Mouse (Mus musculus) lung, postnatal 14 days (tissue): ENCODE data around the gene Cd247.
A peak's percentile ranks its signal among the peaks of the same experiment; 100 is the strongest.
"Not testable (repeated sequence)": the region's sequence is repeated elsewhere in the genome, so short reads cannot be mapped to it uniquely, and the experiment has no call there.

Source experiments
- DNase-seq: peaks from one replicate; pipeline ENCODE4 v3.0.0; 2021

Gene Cd247

DNA sequence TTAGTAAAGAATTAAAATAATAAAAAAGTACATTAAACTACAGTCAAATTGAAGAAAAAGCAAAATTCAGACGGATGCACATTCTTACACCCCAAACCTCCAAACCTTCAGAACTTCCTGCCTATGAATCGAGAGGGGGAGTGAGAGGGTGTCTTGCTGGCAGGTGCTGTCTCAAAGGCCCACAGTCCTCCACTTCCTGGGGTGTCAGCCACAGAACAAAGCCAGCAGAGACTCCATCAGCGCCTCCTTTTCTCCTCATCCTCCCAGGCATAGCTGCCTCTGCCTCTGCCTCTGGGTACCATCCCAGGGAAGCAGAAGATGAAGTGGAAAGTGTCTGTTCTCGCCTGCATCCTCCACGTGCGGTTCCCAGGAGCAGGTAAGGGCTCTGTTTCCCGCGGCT lies at the start of gene Cd247:
Gene Cd247, plus strand, starts transcription at position 171 of the 400 bp plus-strand sequence.
- DNase-seq: no peak

DNA sequence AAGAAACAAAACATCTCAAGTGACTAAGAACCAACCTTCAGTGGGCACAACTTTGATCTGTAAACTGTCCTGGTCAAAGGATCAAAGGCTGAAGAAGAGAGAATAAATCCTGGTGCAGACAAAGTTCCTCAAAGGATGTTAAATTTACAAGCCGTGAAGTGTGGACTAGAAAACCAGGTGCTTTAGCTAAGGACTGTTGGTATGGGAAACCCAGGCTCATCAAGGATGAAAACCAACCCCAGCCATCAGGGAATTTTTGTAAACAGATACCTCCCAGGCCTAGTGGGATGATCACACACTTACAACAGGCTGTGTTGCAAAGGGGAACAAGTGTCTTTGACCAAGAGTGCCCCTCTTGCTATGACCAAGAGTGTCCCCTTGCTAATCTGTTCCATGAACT lies 49.5 kb upstream of the Cd247 start:
- no peak for DNase-seq

DNA sequence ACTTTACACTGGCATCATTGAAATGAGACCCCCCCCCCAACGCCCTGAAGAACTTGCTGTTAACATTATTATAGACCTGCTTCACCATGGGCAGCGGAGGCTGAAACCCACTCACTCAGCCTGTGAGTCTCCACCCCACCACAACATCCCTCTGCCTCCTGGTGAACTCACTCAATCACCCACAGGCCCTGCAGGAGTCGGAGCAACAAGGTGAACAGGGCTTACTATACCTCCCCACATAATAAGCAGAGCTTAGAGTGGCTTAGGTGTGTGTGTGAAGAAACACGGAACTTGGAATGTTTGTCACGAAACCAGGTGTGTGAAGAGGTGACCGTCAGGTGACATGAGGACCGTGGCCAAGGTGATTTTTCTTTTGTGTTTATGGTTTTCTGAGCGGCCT lies 46.5 kb upstream of the Cd247 start:
- no peak for DNase-seq

DNA sequence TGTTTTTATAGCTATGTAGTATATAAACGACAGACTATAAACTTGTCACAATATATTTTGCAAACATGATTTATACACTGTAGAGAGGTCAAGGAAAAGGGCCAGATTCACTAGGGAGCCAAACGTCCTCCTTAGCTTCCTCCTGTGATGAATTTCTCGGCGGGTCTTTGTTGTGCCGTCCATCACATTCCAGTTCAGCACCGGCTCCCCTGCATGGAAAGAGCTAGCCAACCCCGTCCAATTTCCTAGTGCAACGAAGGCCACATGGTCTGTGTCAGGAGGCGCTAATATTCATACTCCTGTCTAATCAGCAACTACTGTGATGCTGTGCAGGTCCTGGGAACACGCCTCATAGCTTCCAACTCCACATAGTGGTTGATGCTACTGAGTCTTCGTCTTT lies 40.4 kb upstream of the Cd247 start:
- no peak for DNase-seq

DNA sequence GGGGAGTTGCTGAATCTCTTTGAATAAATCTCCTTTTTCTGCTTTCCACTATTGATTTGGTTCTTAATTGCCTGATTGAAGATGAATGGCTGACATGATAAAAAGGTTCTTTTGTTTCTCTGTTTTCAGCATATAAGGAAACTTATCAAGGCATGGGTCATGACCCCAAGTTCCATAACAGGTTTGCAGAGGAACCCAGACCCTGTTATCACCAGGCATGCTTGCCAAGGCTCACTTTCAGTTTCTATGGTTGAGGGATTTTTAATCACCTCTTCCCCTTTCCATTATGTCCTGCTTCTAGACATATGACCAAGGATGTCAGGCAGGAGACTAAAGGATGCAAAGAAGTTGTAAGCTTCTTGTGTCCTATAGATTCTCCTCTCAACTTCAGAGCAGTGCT lies 37.3 kb upstream of the Cd247 start:
- no peak for DNase-seq

DNA sequence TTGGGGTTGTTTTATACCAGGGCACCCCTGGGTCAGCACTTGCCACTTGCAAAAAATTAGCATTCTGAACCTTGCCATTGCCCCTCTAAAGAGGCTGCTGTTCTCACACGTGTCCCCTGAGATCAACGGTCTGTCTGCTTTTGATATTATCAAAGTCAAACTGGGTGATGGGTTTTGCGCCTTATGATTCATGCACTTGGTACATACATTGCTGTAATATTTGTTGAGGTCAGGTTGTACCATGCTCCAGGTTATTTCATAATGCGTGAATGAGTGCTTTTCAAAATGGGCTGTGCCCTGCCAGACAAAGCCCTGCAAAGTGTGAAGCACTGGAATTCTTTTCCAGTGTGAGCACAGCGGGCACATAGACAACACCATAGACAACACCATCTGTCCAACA lies 36.6 kb upstream of the Cd247 start:
- DNase-seq: no peak

GRCm38 (mm10) chr1:165754205-165754604 lies 34.3 kb upstream of the Cd247 start:
- DNase-seq: no peak

DNA sequence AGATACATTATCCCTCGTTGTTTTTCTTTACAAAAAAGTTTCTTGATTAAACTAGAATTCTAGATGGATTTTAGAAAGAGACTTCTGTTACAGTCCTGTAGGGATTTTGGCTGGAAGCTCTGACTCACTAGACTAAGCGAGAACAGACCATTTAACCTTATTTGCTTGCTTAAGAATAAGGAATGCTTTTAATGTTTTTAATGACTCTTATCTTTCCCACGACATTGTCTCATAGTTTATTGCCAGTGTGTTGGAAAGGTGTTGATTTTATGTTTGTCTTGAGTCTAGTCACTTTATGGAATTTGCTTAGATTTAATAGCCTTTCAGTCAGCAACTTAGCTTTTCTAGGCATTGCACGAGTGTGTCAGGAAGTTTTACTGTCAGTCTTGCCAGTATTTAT lies 33.3 kb upstream of the Cd247 start:
- DNase-seq: no peak

GRCm38 (mm10) chr1:165761522-165762305 lies 26.8 kb upstream of the Cd247 start:
- DNase-seq: no peak

GRCm38 (mm10) chr1:165762498-165762897 lies 26.0 kb upstream of the Cd247 start:
- DNase-seq: not testable (repeated sequence)

DNA sequence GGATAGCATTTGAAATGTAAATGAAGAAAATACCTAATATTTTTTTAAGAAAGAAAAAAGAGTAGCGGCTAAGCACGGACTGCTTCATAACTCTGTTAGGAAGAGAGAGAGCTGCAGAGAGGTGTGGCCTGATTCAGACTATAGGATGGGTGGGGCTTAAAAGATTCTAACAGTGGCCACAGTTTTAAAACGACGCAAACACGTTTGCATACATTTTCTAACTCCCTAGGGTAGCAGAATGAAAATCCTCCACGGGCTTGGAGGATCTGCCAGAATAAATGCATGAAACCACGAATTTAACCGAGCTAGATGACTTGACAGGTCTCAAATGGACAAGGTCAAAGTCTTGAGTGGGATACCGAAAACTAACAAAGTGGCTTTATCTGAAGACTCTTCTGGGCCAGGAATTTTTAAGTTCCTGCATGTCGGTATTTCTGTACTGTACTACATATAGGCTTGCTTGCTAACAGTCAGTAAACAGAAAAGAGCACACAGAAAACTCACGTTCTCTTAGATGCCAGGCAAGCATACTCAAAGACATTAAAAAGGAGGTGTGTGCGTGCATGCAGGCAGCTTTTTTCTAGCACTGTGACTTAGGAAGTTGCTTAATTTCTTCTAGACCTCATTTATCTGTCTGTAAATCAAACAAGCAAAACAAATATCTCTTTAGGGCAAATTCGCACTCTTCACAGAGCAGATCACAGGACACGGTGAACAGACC lies 25.4 kb upstream of the Cd247 start:
- no peak for DNase-seq

- DNase-seq: peak; percentile 95
These were observed 24.7 kb upstream of the Cd247 start, which contains the start of gene Creg1 for GRCm38 (mm10) chr1:165763635-165764372. Gene Creg1, plus strand, starts transcription at chr1:165763746.

DNA sequence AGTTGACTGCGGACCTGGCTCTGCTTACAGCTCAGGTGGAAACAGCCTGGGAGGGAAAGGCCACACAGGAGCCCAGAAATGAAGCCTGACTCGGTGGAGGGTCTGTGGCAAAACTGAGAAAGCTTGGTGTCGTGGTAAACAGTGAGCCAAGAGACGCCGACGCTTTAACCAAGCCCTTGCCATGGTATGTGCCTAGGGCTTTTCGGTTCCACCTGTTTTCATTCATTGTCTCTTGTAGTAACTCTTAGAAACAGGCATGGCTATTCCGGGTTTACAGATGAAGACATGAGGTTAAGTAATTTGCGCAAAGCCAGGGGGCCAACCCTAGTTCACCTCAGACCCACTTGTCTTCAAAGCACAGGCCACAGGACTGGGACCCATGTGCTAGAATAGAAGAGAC lies 23.9 kb upstream of the Cd247 start:
- no peak for DNase-seq

GRCm38 (mm10) chr1:165765041-165765440 lies 23.4 kb upstream of the Cd247 start:
- no peak for DNase-seq

- no peak for DNase-seq
These were observed 22.7 kb upstream of the Cd247 start for GRCm38 (mm10) chr1:165765651-165766294.

DNA sequence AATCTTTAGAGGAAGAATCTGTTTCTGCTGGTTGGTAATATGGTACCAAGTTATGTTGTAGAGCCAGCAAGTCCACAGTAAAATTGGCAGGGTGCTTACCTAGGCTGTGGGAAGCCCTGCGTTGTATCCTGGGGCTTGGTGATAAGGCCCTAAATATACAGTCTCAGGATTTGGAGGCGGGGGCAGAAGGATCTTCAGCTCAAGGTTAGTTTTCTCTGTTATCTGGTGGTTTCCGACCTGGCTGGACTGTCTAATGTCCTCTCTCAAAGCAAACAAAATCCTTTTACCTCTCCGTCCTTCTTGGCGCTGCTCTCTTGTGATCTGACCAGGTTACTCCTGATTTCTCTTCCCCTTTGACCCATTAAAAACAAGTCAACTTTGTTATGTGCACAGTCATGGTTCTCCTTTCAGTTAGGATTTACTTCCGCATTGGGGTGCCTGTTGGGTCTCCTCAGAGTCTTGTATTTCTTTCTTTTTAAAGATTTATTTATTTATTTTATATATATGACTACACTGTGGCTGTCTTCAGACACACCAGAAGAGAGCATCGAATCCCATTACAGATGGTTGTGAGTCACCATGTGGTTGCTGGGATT lies 22.1 kb upstream of the Cd247 start:
- no peak for DNase-seq

DNA sequence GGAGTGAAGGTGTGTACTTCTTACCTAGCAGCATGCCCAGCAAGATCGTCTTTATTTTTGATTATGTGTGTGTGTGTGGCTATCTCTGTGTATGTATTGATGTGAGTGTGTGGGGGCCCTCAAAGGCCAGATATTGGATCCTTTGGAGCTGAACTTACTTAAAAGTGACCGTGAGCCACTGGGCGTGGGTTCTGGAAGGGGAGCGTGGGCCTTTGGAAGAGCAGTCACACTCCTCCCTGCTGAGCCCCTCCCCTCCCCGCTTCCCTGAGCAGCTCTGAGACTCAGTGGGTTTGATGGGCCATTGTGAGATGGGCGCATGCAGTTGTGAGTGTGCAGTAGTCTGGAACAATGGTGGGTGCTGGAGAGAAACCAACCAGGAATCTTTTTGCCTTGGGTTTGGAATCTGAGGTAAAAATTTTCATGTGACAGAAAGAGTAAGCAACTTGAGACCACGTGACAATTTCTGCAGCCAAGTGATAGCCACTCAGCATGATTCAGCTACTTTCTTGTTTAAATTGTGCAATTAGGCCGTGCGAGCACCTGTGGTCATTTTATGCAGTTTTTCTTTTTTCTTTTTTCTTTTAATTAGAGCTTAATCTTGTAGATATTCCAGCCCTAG lies 19.5 kb upstream of the Cd247 start:
- DNase-seq: peak; percentile 34

DNA sequence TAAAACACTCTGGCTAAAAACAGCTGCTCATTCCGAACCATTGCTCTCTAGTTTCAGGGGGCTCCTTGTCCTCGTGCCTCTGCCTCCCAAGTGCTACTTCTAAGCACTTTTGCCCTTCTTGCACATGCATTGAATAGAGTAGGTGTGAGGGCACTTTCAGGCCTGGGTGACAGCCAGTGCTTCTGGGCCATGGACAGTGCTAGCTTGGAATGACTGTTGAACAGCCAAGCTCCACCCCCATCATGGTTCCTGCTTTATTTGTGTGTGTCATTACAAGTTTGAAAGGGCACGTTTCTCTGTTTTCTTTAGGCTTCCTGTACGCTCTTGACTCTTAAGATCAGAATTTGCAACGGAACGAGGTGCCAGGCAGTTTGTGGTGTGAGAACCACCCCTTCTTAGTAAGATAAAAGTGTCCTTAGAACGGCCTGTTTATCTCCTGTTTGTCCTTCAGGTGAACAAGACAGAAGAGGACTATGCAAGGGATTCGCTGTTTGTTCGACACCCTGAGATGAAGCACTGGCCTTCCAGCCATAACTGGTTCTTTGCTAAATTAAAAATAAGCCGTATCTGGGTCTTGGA lies 18.2 kb upstream of the Cd247 start:
- no peak for DNase-seq

DNA sequence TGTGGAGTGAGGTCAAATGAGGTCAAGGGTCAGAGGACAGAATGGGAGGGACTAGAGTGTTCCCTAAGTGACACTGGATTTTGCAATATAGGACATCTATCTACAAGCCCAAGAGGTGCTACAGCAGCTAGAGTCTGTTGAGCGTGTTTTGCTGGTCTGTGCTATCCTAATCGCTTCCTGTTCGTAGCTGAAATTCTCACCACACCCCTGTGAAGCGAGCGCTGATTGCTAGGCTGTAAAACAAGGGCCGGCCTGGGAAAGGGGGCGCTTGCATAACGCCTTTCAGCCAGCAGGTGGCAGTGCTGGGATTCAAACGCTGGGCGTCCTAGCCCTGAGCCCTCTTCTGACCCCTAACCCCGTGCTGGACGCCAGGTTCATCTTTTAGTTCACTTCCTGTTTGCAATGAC lies 17.0 kb upstream of the Cd247 start:
- peak; percentile 83 for DNase-seq

- no peak for DNase-seq
These were observed 16.5 kb upstream of the Cd247 start for GRCm38 (mm10) chr1:165771998-165772397.

- DNase-seq: peak; percentile 60
These were observed 12.8 kb upstream of the Cd247 start for GRCm38 (mm10) chr1:165775518-165776294.
